Mouse (Mus musculus) gastrocnemius, adult 18-20 months (tissue): ENCODE data around the gene Sctr. TPM values are rescaled to one million over a fixed set of nuclear protein-coding genes. Genes with fewer than 3 reads are reported as not detected.

Experiments used
- DNase-seq: peaks from one replicate; pipeline ENCODE4 v3.0.0; 2021; ENCODE audit warnings: low spot score
- total RNA-seq, 2 experiments: library from RNA; stranded (reverse); gene quantifications; 2 replicates each; pipeline ENCODE4 v1.2.3; 2021

Gene Sctr
- total RNA-seq, 2 experiments from 2014 or later, result 3.4 to 4.2 TPM

GRCm38 (mm10) chr1:120100456-120101226, 93.9 kb downstream of the Sctr start:
- no peak for DNase-seq

- DNase-seq, result no peak
Measured at GRCm38 (mm10) chr1:120101227-120101609, 94.5 kb downstream of the Sctr start.

- DNase-seq, result no peak
Measured at GRCm38 (mm10) chr1:120105556-120105959, 98.9 kb downstream of the Sctr start.

GRCm38 (mm10) chr1:120109741-120110432, 103.2 kb downstream of the Sctr start:
- DNase-seq, result no peak

- DNase-seq, result no peak
Measured at GRCm38 (mm10) chr1:120111766-120112165, 105.1 kb downstream of the Sctr start.

- no peak for DNase-seq
Measured at GRCm38 (mm10) chr1:120112251-120113187, 105.8 kb downstream of the Sctr start.

Other genes with a start within 250 kb of the Sctr start
- 10 to 100 TPM; 28.4 to 35.2 TPM for gene Ptpn4, start 169.3 kb upstream of the Sctr start, total RNA-seq
- 1 to 10 TPM; 6.9 to 7.1 TPM for gene Tmem177, start 93.7 kb upstream of the Sctr start, total RNA-seq
- gene Cfap221, start 9.7 kb upstream of the Sctr start, total RNA-seq, result not detected
- gene Tmem37, start 67.2 kb downstream of the Sctr start, total RNA-seq, result 10 to 100 TPM; 13.0 to 22.9 TPM
- 100 to 1,000 TPM; 135 to 165 TPM for gene Dbi, start 114.2 kb downstream of the Sctr start, total RNA-seq
- gene 3110009E18Rik, start 114.3 kb downstream of the Sctr start, total RNA-seq, result 1 to 10 TPM; 4.6 to 5.7 TPM